Mouse (Mus musculus) midbrain, postnatal 0 days (tissue): ENCODE measurements around the gene Dmxl2. TPM values are rescaled to one million over a fixed set of nuclear protein-coding genes. Genes with fewer than 3 reads are reported as not detected.

ENCODE experiments used
- ATAC-seq: fragments of 200-750 bp; cut with Nextera tagmentation; 2 replicates; pipeline ENCODE4 v1.8.0; 2017; ENCODE audit warnings: moderate number of reproducible peaks, mild to moderate bottlenecking, moderate TSS enrichment, moderate library complexity; ENCODE audit not compliant: low FRiP score
- DNase-seq: peaks from one replicate; pipeline ENCODE4 v3.0.0-alpha.2; 2015; ENCODE audit warnings: low spot score
- H3K27ac ChIP-seq: fragments of 300-500 bp; sonication (generic); 2 replicates; pipeline ENCODE4 v1.5.1; 2014; ENCODE audit warnings: low read depth, mild to moderate bottlenecking, low read length, mixed read lengths
- H3K27me3 ChIP-seq: fragments of 300-500 bp; sonication (generic); 2 replicates; pipeline ENCODE4 v1.6.1; 2014; ENCODE audit warnings: low read length, control low read depth, mixed read lengths; ENCODE audit not compliant: insufficient read depth
- H3K36me3 ChIP-seq: fragments of 300-500 bp; sonication (generic); 2 replicates; pipeline ENCODE4 v1.6.1; 2014; ENCODE audit warnings: low read length, control low read depth, mixed read lengths; ENCODE audit not compliant: insufficient read depth
- H3K4me1 ChIP-seq: fragments of 300-500 bp; sonication (generic); 2 replicates; pipeline ENCODE4 v1.6.1; 2014; ENCODE audit warnings: mild to moderate bottlenecking, control low read depth, antibody characterized with exemption, low read length, mixed read lengths; ENCODE audit not compliant: insufficient read depth
- H3K4me2 ChIP-seq: fragments of 300-500 bp; sonication (generic); 2 replicates; pipeline ENCODE4 v1.6.1; 2014; ENCODE audit warnings: low read depth, mild to moderate bottlenecking, low read length, mixed read lengths; ENCODE audit not compliant: poor library complexity, severe bottlenecking
- H3K4me3 ChIP-seq: fragments of 300-500 bp; sonication (generic); 2 replicates; pipeline ENCODE4 v1.5.1; 2014; ENCODE audit warnings: low read depth, mild to moderate bottlenecking, low read length, moderate library complexity
- H3K9ac ChIP-seq: fragments of 300-500 bp; sonication (generic); replicated peaks from 2 replicates; pipeline ENCODE4 v1.6.1; 2014; ENCODE audit warnings: mild to moderate bottlenecking, low read length, moderate library complexity, mixed read lengths; ENCODE audit not compliant: poor library complexity, severe bottlenecking
- H3K9me3 ChIP-seq: fragments of 300-500 bp; sonication (generic); 2 replicates; pipeline ENCODE4 v1.6.1; 2016; ENCODE audit warnings: low read length, control low read depth
- CTCF ChIP-seq: IDR thresholded peaks from 2 replicates; pipeline ENCODE4 v1.5.1; 2016; ENCODE audit warnings: antibody characterized with exemption, mild to moderate bottlenecking
- WGBS: fragments of 180-500 bp; shearing (Covaris S2); extraction: QIAGEN DNeasy Blood & Tissue Kit; methylation state at CpG from one replicate; pipeline ENCODE4 v1.1.7; 2014; 5-methylcytosine and 5-hydroxymethylcytosine counted together
- polyA plus RNA-seq: library from polyadenylated mRNA; unstranded; fragments of >200 nt; fragmentation: Nextera tagmentation; extraction: Ambion mirVana; gene quantifications from 2 replicates; pipeline ENCODE4 v1.2.1, GENCODE M21; 2015
- total RNA-seq: library from RNA; depleted of rRNA; stranded (reverse); fragments of >200 nt; gene quantifications from 2 replicates; pipeline ENCODE4 v1.2.3, GENCODE M21; 2014

Gene Dmxl2
- total and polyA plus RNA-seq, 2 experiments from 2014 or later, result 44.7 to 132 TPM

DNA sequence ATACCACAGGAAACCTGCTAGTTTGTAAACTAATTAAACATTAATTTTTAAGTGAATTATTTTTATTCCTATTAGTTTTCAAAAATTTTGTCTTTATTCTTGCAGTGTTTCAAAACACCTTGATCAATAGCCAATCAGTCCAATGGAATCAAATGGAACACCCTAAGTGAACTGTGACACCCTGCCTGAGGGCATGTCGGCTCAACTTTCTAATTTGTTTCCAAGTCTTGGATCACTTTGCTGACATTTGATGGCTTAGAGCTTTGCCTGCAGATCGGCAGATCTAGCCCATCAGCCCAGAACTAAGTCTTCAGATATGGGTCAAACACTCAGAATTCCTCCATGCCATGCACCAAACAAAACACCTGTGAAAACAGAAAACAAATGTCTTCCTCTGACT lies 14.6 kb upstream of the Dmxl2 start:
- 83% methylated on average over 2 of the region's 2 CpGs for WGBS
- H3K27me3 ChIP-seq, result no peaks in the 10 kb centered on the region
- DNase-seq, result no peak

DNA sequence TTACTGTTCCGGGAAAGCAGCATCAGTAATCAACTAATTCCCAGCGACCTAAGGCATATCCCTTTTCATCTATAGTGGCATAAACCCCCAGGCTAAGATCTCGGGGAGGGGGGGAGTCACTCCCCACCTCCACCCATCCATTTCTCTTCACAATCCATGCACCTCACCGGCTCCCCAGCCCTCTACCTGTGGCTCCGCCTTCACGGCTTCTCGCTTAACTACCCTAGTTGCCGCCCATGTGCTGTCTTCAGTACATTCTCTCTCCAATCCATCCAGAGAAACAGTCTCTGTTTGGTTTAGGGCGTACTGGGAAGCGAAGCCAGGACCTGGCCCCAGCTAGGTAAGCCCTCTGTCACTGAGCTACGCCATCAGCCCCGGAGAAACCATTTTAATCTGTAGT lies 1.4 kb upstream of the Dmxl2 start:
- Histone ChIP-seq H3K9me3 (no peaks in the 10 kb centered on the region), H3K9ac (peak overlapping the region; percentile 42; the same call in 1 of the 2 replicates), H3K36me3 (no peaks in the 10 kb centered on the region), H3K27me3 (no peaks in the 10 kb centered on the region), H3K4me1 (peaks cover 8% of the 10 kb centered on the region; the same call in 1 of the 2 replicates), H3K4me2 (peak overlapping the region; percentile 69), H3K27ac (no peak overlapping the region), H3K4me3 (peak overlapping the region; percentile 82)
- WGBS, result 14% methylated on average over 12 of the region's 12 CpGs
- TF ChIP-seq CTCF, result no peak
- DNase-seq (no peak), ATAC-seq (no peak)

More for the DNA sequence above, 14.6 kb upstream of the Dmxl2 start:
- Histone ChIP-seq H3K27ac (no peak overlapping the region), H3K4me1 (no peaks in the 10 kb centered on the region), H3K4me2 (no peak overlapping the region), H3K36me3 (no peaks in the 10 kb centered on the region), H3K4me3 (no peak overlapping the region), H3K9ac (no peak overlapping the region), H3K9me3 (no peaks in the 10 kb centered on the region)
- TF ChIP-seq CTCF, result no peak
- ATAC-seq, result no peak

DNA sequence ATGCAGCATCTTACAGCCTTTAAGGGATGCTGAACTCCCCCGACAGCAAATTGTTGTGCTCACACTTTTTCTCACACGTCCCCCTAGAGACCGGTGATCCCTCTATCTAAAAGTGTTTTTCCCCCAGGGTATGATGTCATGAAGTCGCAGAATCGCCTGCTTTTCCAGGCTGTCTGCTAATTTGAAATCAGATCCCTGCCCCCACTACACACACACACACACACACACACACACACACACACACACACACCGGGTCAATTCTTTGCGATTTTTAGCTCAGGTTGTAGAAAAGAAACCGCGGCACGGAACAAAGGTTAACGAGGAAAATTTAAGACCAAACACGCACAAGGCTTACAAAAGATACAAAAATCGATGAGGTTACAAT lies 677 bp upstream of the Dmxl2 start:
- peak overlapping the region; percentile 93 for H3K27ac ChIP-seq
- 3% methylated on average over 13 of the region's 13 CpGs for WGBS
- TF ChIP-seq CTCF, result no peak
- H3K4me1 ChIP-seq, result peaks cover 8% of the 10 kb centered on the region; the same call in 1 of the 2 replicates
- H3K4me2 ChIP-seq, result peak overlapping the region; percentile 69
- no peaks in the 10 kb centered on the region for H3K27me3 ChIP-seq
- no peaks in the 10 kb centered on the region for H3K9me3 ChIP-seq
- H3K9ac ChIP-seq, result peak overlapping the region; percentile 79
- H3K36me3 ChIP-seq, result no peaks in the 10 kb centered on the region
- ATAC-seq, result no peak; the same call in 1 of the 2 replicates
- H3K4me3 ChIP-seq, result peak overlapping the region; percentile 82
- DNase-seq, result no peak

DNA sequence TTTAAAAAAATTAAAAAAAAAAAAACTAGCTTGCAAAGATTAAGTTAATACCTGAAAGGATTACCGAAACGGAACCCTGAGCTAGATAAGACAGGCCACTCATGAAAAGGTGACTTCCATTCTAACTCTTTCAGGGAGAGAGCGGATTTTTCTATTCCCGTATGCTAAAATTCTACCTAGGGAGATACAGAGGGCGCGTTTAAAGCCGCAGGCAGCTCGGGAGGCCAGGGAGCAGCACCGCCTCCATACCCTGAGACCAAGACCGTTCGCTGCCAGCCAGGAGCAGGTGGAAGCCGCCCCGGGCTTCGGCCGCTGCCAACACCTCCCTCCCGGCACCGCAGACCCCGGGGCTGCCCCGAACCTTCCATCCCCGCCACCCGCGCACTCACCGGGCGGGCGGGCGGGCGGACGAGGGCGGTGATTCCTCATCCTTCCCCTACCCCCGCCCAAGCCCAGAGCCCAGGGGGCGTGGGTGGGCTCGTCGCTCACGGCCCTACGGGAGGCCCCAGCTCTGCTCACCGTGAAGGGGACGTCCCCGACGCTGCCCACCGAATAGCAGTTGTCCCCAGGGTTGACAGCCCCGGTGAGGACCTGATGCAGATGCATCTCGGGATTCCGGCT lies 484 bp downstream of the Dmxl2 start:
- no peak for TF ChIP-seq CTCF

DNA sequence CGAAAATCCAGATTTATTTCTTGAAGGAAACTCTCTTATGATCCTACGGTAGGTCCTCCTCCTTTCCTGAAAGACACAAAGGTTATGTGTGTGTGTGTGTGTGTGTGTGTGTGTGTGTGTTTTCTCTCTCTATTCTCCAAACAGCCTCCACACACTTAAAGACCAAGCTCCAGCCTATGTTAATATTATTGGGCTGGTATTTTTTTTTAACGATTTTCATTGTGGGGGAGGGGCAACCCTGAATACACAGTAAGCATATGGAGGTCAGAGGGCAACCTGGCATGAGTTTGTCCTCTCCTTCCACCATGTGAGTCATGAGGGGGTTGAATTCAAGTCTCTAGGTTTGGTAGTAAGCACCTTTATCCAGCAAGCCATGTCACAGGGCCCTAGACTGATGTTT lies 1.6 kb downstream of the Dmxl2 start:
- no peak for TF ChIP-seq CTCF
- DNase-seq (no peak), ATAC-seq (no peak)
- Histone ChIP-seq H3K36me3 (no peaks in the 10 kb centered on the region), H3K27me3 (no peaks in the 10 kb centered on the region), H3K9ac (no peak overlapping the region), H3K4me2 (peak overlapping the region; percentile 69), H3K27ac (no peak overlapping the region), H3K9me3 (no peaks in the 10 kb centered on the region), H3K4me1 (peaks cover 8% of the 10 kb centered on the region; the same call in 1 of the 2 replicates), H3K4me3 (peak overlapping the region; percentile 82)
- 81% methylated on average over 3 of the region's 3 CpGs for WGBS

More for the DNA sequence above, 484 bp downstream of the Dmxl2 start:
- Histone ChIP-seq H3K4me2 (peak overlapping the region; percentile 69), H3K36me3 (no peaks in the 10 kb centered on the region), H3K27me3 (no peaks in the 10 kb centered on the region), H3K4me1 (peaks cover 8% of the 10 kb centered on the region; the same call in 1 of the 2 replicates), H3K27ac (peak overlapping the region; percentile 93), H3K9ac (peak overlapping the region; percentile 79), H3K4me3 (peak overlapping the region; percentile 82), H3K9me3 (no peaks in the 10 kb centered on the region)
- DNase-seq (peak; percentile 38), ATAC-seq (peak; percentile 64)
- WGBS, result under 1% methylated on average over 40 of the region's 43 CpGs

DNA sequence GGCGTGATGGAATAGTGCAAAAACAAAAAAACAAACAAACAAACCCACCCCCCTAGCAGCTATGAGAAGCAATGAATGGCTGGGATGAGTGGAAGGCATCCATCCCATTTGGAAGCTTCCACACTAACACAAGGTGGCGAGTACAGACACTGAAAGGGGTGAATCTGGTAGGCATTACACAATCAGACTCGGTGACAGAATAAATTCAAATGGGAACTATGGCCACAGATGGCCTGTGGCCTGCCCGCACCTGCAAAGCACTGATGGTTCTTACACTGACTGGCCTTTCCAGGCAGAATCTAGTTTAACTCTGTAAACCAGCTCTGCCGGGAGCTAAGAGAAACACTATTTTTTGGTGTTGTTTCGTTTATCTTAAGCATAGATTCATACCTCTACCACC lies 2.1 kb downstream of the Dmxl2 start:
- H3K4me2 ChIP-seq, result peak overlapping the region; percentile 69
- DNase-seq (no peak), ATAC-seq (no peak)
- peaks cover 8% of the 10 kb centered on the region; the same call in 1 of the 2 replicates for H3K4me1 ChIP-seq
- no peak overlapping the region for H3K27ac ChIP-seq
- H3K36me3 ChIP-seq, result no peaks in the 10 kb centered on the region
- no peaks in the 10 kb centered on the region for H3K9me3 ChIP-seq
- 76% methylated on average over 6 of the region's 6 CpGs for WGBS
- no peak for TF ChIP-seq CTCF
- H3K4me3 ChIP-seq, result peak overlapping the region; percentile 82; the same call in 1 of the 2 replicates
- no peaks in the 10 kb centered on the region for H3K27me3 ChIP-seq
- H3K9ac ChIP-seq, result 0 out of 2 replicates have a peak overlapping the region, but pooled peaks have one; percentile 19
